Mouse (Mus musculus): ENCODE data around the gene Itgav.
A peak's percentile ranks its signal among the peaks of the same experiment; 100 is the strongest.

- TF ChIP-seq CTCF (IDR thresholded peaks at IDR 0.05; ENCODE audit: low read depth) = peak; percentile 93
- no peak for TF ChIP-seq EP300 (optimal IDR thresholded peaks at IDR 0.05)
Observed at GRCm38 (mm10) chr2:83771155-83771812, 47.1 kb downstream of the Itgav start.
